Mouse (Mus musculus): Measurements from ENCODE around the gene Rfx4. TPM values are rescaled to one million over a fixed set of nuclear protein-coding genes. Genes with fewer than 3 reads are reported as not detected.
A peak's percentile ranks its signal among the peaks of the same experiment; 100 is the strongest.

The Rfx4 gene
- polyA plus RNA-seq, 1 experiment from 2014 or later: 0.14 TPM

DNA sequence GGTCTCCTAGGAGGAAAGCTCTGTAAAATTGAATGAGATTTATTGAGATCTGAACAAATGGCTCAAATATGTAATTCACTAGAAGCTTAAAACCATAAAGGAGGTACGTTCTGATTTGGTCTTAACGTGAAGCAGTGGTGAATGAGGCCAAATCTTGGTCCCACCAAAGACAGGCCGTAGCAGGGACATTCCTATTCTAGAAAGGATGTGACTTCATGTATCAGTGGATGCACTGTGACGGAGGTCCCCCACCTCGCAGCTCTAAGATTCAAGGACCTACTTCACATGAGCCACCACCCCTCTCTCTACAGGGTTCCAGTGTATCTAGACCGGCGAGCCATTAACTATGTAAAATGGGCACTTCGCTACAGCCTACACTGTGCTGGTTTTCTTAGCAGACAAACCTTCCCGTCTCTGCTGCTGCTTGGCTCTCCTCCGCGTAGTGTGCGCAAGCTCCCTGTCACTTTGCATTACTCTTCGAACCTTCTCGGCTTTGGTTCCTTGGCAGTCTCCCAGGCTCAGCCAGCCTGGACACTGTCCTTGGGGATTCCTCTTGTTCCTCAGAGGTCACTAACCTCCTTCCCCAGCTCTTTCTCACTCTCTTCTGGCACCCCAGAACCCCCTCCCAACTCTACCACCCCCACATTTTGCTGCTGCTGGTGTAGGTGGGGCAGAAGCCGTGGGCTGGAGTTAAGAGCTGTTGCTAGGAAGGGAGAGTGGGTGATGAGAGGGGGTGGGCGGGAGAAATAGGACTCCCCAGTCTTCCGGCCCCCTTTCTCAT is 153.3 kb downstream of the Rfx4 start:
- no peak for ATAC-seq (replicated peaks; ENCODE audit: low FRiP score)
- H3K4me1 ChIP-seq: peaks cover 7% of the 10 kb centered on the region

GRCm38 (mm10) chr10:84910194-84910593 is 154.3 kb downstream of the Rfx4 start:
- WGBS: 27% methylated on average over 7 of the region's 7 CpGs
- no peak overlapping the region for H3K27ac ChIP-seq
- H3K4me3 ChIP-seq (replicated peaks): no peak overlapping the region
- no peak overlapping the region for H3K9ac ChIP-seq
- no peaks in the 10 kb centered on the region for H3K9me3 ChIP-seq (replicated peaks)
- H3K36me3 ChIP-seq: no peaks in the 10 kb centered on the region
- H3K4me2 ChIP-seq: no peak overlapping the region
- 0 out of 2 replicates have a peak, but pooled peaks cover 3% of the 10 kb centered on the region for H3K27me3 ChIP-seq
- ATAC-seq (replicated peaks; ENCODE audit: low FRiP score): no peak
- peaks cover 7% of the 10 kb centered on the region; the same call in 1 of the 2 replicates for H3K4me1 ChIP-seq

More for the DNA sequence above, 153.3 kb downstream of the Rfx4 start:
- Histone ChIP-seq H3K9ac (no peak overlapping the region), H3K36me3 (no peaks in the 10 kb centered on the region), H3K4me2 (no peak overlapping the region), H3K27ac (no peak overlapping the region), H3K9me3 (replicated peaks) (no peaks in the 10 kb centered on the region), H3K4me3 (replicated peaks) (no peak overlapping the region), H3K27me3 (0 out of 2 replicates have a peak, but pooled peaks cover 3% of the 10 kb centered on the region)
- 68% methylated on average over 17 of the region's 17 CpGs for WGBS

- Histone ChIP-seq H3K4me3 (replicated peaks) (no peak overlapping the region), H3K4me2 (no peak overlapping the region), H3K27me3 (0 out of 2 replicates have a peak, but pooled peaks cover 3% of the 10 kb centered on the region), H3K27ac (no peak overlapping the region), H3K36me3 (no peaks in the 10 kb centered on the region), H3K9ac (no peak overlapping the region), H3K9me3 (replicated peaks) (no peaks in the 10 kb centered on the region), H3K4me1 (peaks cover 7% of the 10 kb centered on the region; the same call in 1 of the 2 replicates)
- ATAC-seq (replicated peaks; ENCODE audit: low FRiP score): no peak
- 61% methylated on average over 1 of the region's 1 CpGs for WGBS
These were observed 155.0 kb downstream of the Rfx4 start for GRCm38 (mm10) chr10:84910758-84911384.

DNA sequence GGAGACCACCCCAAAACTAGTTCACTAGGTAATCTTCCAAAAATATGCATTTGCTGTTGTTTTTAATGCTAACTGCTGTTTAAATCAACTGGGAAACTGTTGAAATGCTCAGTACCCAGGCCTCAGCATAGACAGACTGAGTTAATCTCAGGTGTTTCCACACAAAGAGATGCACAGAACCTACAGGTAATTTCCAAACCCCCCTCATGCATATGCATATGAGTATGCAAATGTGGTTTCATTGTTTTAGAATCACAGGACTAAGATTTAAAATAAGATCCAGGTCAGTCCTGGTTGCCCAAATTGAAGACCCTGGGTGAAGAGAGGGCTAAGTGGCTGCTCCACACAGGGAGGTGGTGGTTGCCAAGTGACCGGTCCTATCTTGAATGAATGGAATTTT is 157.3 kb downstream of the Rfx4 start:
- no peak overlapping the region for H3K4me3 ChIP-seq (replicated peaks)
- no peaks in the 10 kb centered on the region for H3K27me3 ChIP-seq
- no peaks in the 10 kb centered on the region for H3K36me3 ChIP-seq
- H3K9me3 ChIP-seq (replicated peaks): no peaks in the 10 kb centered on the region
- no peak overlapping the region for H3K27ac ChIP-seq
- no peak overlapping the region for H3K4me2 ChIP-seq
- no peak for ATAC-seq (replicated peaks; ENCODE audit: low FRiP score)
- H3K4me1 ChIP-seq: peaks cover 9% of the 10 kb centered on the region
- WGBS: 81% methylated on average over 1 of the region's 1 CpGs
- no peak overlapping the region for H3K9ac ChIP-seq

DNA sequence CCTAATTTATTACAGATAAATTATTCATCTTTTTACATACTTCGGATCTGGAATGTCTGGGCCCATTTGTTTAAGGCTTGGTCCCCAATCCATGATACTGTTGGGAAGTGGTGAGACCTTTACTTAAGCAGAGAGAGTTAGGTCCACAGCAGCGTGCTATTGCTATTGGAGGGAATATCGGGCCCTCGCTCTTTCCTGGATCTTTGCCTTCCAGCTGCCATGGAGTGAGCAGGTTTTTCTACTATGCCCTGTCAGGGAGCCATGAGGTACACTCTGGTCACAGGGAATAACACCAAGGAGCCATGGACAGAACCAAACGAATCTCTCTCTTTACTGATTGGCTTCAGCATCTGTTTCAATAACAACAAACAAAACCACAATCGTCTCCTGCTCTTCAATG is 159.6 kb downstream of the Rfx4 start:
- Histone ChIP-seq H3K4me3 (replicated peaks) (no peak overlapping the region), H3K4me1 (peaks cover 22% of the 10 kb centered on the region), H3K4me2 (no peak overlapping the region), H3K27ac (no peak overlapping the region), H3K36me3 (no peaks in the 10 kb centered on the region), H3K9me3 (replicated peaks) (no peaks in the 10 kb centered on the region), H3K9ac (no peak overlapping the region), H3K27me3 (no peaks in the 10 kb centered on the region)
- WGBS: 85% methylated on average over 6 of the region's 6 CpGs
- ATAC-seq (replicated peaks; ENCODE audit: low FRiP score): no peak

DNA sequence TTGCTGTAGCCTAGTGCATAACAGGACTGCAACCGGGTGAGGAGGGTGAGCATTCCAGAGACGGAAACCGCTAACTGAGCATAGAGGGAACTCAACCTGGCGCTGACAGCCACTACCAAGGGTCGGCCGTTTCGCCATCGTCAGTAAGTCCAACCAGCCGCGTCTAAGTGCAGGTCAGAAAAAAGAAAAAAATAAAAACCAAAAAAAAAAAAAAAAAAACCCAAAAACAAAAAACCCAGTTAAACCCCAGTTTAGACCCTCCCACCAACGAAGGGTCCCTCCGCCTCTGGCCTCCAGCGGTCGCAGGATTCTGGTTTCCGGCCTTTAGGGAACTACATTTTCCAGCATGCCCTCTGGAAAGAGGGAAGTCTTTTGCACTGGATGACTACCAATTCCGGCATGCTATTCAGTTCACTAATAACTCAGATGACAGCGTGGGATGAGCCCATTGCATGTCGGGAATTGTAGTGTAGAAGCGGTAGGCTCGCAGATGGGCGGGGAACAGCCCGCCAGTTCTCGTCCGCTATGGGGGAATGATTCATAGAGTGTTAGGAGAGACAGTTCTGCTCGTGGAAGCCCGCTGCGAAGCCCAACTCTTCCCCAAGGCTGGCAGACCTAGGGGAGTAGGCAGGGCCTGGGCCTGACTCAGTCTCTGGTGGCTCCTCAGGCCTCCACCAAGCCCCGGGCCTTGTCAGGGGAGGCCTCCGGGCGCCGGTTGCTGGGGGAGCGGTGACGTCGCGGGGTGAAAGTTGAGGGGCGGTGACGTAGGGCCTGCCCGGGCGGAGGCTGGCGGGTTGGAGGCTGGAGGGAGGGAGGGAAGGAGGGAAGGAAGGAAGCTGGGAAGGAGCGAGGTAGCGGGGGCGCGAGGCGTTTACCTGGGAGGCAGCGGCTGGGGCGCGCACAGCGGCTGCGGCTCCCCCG is 161.2 kb downstream of the Rfx4 start, which contains the start of gene Ric8b:
Ric8b (plus strand) TSS at position 807 of the 921 bp plus-strand sequence.
- H3K27ac ChIP-seq: peak within 1 kb of the TSS; percentile 96
- no peaks in the 10 kb centered on the region for H3K36me3 ChIP-seq
- ATAC-seq (replicated peaks; ENCODE audit: low FRiP score): peak; percentile 98
- H3K9ac ChIP-seq: peak within 1 kb of the TSS; percentile 76
- H3K27me3 ChIP-seq: no peaks in the 10 kb centered on the region
- H3K4me2 ChIP-seq: peak within 1 kb of the TSS; percentile 78
- no peaks in the 10 kb centered on the region for H3K9me3 ChIP-seq (replicated peaks)
- under 1% methylated on average over 51 of the region's 51 CpGs for WGBS
- peaks cover 22% of the 10 kb centered on the region for H3K4me1 ChIP-seq
- H3K4me3 ChIP-seq (replicated peaks): peak within 1 kb of the TSS; percentile 78

DNA sequence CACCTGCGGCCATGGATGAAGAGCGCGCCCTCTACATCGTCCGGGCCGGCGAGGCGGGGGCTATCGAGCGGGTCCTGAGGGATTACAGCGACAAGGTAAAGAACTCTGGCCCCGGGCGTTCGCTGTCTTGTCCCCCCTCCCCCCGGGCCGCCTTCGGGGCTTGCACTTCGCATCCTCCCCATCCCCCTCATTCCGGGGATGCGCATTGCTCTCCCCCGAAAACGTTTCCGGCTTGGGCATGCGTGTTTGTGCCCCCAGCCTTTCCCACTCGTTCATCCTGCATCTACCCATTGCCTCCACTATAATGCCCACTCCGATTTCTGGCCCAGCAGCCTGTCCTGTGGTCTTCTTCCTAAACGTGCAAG is 161.9 kb downstream of the Rfx4 start:
- H3K4me1 ChIP-seq: peaks cover 26% of the 10 kb centered on the region
- H3K9ac ChIP-seq: peak overlapping the region; percentile 76
- H3K4me3 ChIP-seq (replicated peaks): peak overlapping the region; percentile 78
- no peaks in the 10 kb centered on the region for H3K27me3 ChIP-seq
- peak overlapping the region; percentile 96 for H3K27ac ChIP-seq
- no peaks in the 10 kb centered on the region for H3K36me3 ChIP-seq
- WGBS: under 1% methylated on average over 19 of the region's 27 CpGs
- peak overlapping the region; percentile 78 for H3K4me2 ChIP-seq
- H3K9me3 ChIP-seq (replicated peaks): no peaks in the 10 kb centered on the region
- peak; percentile 3; the same call in 1 of the 2 replicates for ATAC-seq (replicated peaks; ENCODE audit: low FRiP score)

- ATAC-seq (replicated peaks; ENCODE audit: low FRiP score): no peak
- Histone ChIP-seq H3K27ac (no peak overlapping the region), H3K9ac (no peak overlapping the region), H3K4me1 (peaks cover 28% of the 10 kb centered on the region), H3K27me3 (no peaks in the 10 kb centered on the region), H3K4me2 (no peak overlapping the region), H3K36me3 (peaks cover 33% of the 10 kb centered on the region), H3K9me3 (replicated peaks) (no peaks in the 10 kb centered on the region), H3K4me3 (replicated peaks) (no peak overlapping the region)
- WGBS: 40% methylated on average over 7 of the region's 7 CpGs
These were observed 170.5 kb downstream of the Rfx4 start for GRCm38 (mm10) chr10:84926336-84926735.

DNA sequence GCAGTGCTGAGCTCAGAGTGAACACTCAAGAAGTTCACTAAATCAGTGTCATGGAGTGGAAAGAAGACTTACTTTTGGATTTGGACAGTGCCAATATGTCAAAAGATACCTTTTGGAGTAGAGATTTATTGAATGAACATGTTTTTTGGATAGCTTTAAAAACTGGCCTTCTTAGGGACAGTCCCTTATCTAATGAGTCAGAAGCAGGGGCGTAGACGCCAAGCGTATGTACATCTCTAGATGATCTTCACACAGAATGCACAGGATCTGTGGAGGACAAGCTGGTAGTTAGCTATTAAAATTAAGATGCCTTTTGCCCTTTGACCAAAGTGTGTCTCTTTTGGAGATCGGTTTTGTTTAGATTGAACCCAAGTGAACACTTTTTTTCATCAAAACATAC is 171.0 kb downstream of the Rfx4 start:
- Histone ChIP-seq H3K9me3 (replicated peaks) (no peaks in the 10 kb centered on the region), H3K9ac (no peak overlapping the region)
- WGBS: 85% methylated on average over 4 of the region's 4 CpGs

DNA sequence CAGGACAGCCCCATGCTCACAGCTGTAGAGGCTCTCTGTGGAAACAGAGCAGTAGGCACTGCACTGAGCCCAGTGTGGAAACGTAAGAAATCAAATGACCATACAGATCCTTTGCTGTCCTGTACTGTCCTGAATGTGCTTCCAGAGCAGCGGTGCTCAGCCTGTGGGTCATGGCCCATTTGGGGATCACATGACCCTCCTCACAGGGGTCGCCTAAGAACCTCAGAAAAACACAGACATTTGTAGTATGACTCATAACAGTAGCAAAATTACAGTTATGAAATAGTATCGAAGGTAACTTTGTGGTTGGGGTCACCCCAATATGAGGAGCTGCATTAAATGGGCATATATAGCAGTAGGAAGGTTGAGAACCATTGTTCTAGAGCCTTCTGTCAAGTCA is 172.6 kb downstream of the Rfx4 start:
- Histone ChIP-seq H3K9me3 (replicated peaks) (no peaks in the 10 kb centered on the region), H3K27ac (no peak overlapping the region), H3K4me1 (peaks cover 21% of the 10 kb centered on the region), H3K27me3 (no peaks in the 10 kb centered on the region), H3K36me3 (peaks cover 33% of the 10 kb centered on the region), H3K9ac (no peak overlapping the region), H3K4me2 (no peak overlapping the region), H3K4me3 (replicated peaks) (no peak overlapping the region)
- ATAC-seq (replicated peaks; ENCODE audit: low FRiP score): no peak
- WGBS: 84% methylated on average over 4 of the region's 4 CpGs

More for the DNA sequence above, 171.0 kb downstream of the Rfx4 start:
- no peak for ATAC-seq (replicated peaks; ENCODE audit: low FRiP score)
- Histone ChIP-seq H3K27ac (no peak overlapping the region), H3K4me2 (no peak overlapping the region), H3K4me1 (peaks cover 28% of the 10 kb centered on the region), H3K27me3 (no peaks in the 10 kb centered on the region), H3K36me3 (peaks cover 33% of the 10 kb centered on the region), H3K4me3 (replicated peaks) (no peak overlapping the region)

DNA sequence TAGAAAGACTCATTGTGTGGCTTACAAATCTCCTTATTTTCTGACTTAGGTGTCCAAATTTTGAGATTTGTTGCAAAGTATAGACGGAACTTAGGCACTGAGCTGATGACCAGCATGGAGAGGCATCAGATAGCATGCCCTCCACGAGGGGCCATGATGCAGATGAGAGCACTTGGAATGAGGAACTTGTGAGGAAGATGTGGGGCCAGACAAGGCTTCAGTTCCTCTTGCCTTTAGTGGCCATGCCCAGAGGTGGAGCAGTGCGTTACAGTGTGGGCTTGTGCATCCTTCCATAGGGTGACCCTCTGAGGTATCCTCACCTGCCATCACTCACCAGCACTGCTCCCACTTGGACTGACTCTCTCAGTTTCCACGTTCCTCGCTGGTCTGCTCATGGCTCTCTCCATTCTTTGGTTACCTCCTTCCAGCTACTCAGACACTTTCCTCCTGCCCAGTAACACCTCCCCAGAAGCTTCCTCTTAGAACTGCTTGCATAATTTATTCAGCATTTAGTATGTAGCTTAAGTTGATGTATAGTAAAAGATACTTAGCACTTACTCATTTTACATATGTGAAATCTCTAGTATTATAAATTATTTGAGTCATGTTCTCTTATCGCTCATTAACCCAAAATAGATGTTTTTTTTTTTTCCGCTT is 179.8 kb downstream of the Rfx4 start:
- H3K27ac ChIP-seq: no peak overlapping the region
- 81% methylated on average over 7 of the region's 7 CpGs for WGBS
- no peak overlapping the region for H3K4me2 ChIP-seq
- no peaks in the 10 kb centered on the region for H3K27me3 ChIP-seq
- no peak overlapping the region for H3K9ac ChIP-seq
- H3K4me1 ChIP-seq: no peaks in the 10 kb centered on the region
- no peak for ATAC-seq (replicated peaks; ENCODE audit: low FRiP score)
- H3K36me3 ChIP-seq: no peaks in the 10 kb centered on the region
- H3K4me3 ChIP-seq (replicated peaks): no peak overlapping the region
- H3K9me3 ChIP-seq (replicated peaks): no peaks in the 10 kb centered on the region
